Mouse (Mus musculus) bone marrow macrophage, adult 2 months (primary cell): ENCODE results near the gene Hsf2.

Experiments
- CTCF ChIP-seq: IDR thresholded peaks from 2 replicates; pipeline ENCODE4 v1.5.1; 2012; ENCODE audit warnings: low read depth, mild to moderate bottlenecking, low read length, moderate library complexity
- POLR2A ChIP-seq: IDR thresholded peaks from 2 replicates; pipeline ENCODE4 v1.6.1; 2012; ENCODE audit warnings: mild to moderate bottlenecking, low read depth, low read length, borderline replicate concordance

DNA sequence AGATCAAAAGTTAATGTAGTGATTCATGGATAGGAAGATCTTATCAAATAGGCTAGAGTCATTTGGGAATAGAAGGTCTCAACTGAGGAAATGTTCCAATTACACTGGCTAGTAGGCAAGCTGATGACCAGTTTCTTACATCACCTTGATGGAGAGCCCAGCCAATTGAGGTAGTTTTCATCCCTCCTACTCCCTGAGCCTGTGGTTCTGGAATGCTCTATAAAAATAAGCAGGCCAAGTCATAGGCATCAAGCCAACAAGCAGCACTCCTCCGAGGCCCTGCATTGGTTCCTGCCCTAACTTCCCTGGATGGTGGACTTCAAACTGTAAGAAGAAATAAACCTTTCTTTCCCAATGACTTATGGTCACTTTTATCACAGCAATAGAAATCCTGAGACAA lies 29.1 kb downstream of the Hsf2 start:
- no peak for TF ChIP-seq CTCF
- TF ChIP-seq POLR2A, result no peak
